Mouse (Mus musculus) forebrain, embryonic 13.5 days (tissue): ENCODE measurements at regions not wholly inside any gene's neighbourhood (a gene's known extent, or its start where the extent isn't known, plus 50 kb on each side); places are given as distances from the start of the nearest gene placed in this dataset.

Experiments used
- ATAC-seq: fragments of 200-750 bp; cut with Nextera tagmentation; 2 replicates; pipeline ENCODE4 v1.8.0; 2017
- H3K27ac ChIP-seq: fragments of 300-500 bp; sonication (generic); 2 replicates; pipeline ENCODE4 v1.5.1; 2015; ENCODE audit warnings: inconsistent platforms, mild to moderate bottlenecking, moderate library complexity
- H3K27me3 ChIP-seq: fragments of 300-500 bp; sonication (generic); 2 replicates; pipeline ENCODE4 v1.6.1; 2015; ENCODE audit warnings: mild to moderate bottlenecking, inconsistent platforms
- H3K36me3 ChIP-seq: fragments of 300-500 bp; sonication (generic); 2 replicates; pipeline ENCODE4 v1.6.1; 2015; ENCODE audit warnings: mild to moderate bottlenecking, inconsistent platforms; ENCODE audit not compliant: poor library complexity, severe bottlenecking
- H3K4me1 ChIP-seq: fragments of 300-500 bp; sonication (generic); 2 replicates; pipeline ENCODE4 v1.6.1; 2015; ENCODE audit warnings: inconsistent platforms
- H3K4me2 ChIP-seq: fragments of 300-500 bp; sonication (generic); 2 replicates; pipeline ENCODE4 v1.6.1; 2015; ENCODE audit warnings: inconsistent platforms, mild to moderate bottlenecking, moderate library complexity
- H3K4me3 ChIP-seq: fragments of 300-500 bp; sonication (generic); 2 replicates; pipeline ENCODE4 v1.5.1; 2015; ENCODE audit warnings: mild to moderate bottlenecking, inconsistent platforms
- H3K9ac ChIP-seq: fragments of 300-500 bp; sonication (generic); 2 replicates; pipeline ENCODE4 v1.6.1; 2015; ENCODE audit warnings: mild to moderate bottlenecking, inconsistent platforms
- H3K9me3 ChIP-seq: fragments of 300-500 bp; sonication (generic); replicated peaks from 2 replicates; pipeline ENCODE4 v1.6.1; 2016; ENCODE audit warnings: inconsistent platforms
- WGBS: fragments of 180-500 bp; shearing (Covaris S2); methylation state at CpG from one replicate; pipeline ENCODE4 v1.1.7; 2015; 5-methylcytosine and 5-hydroxymethylcytosine counted together

DNA sequence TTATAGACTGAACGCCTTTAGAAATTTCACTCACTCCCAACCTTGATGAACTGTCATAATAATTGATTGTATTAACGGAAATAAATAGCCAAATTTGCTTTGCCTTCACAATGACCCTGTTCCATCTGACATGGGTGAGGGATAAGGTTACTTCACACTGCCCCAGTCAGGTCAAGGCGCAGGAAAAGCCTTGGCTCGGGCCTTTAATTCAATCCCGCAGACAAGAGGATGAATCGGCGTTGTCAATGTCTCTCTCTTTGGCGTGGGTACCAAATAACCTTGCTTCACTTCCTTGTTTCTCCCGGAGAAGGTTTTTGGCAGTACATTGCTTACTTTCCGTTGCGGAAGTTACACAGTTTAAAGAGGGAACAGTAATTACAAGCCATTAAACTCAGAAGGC, 354.2 kb downstream of the Cps1 start:
- no peak for ATAC-seq
- no peaks in the 10 kb centered on the region for H3K4me1 ChIP-seq
- H3K9ac ChIP-seq = no peak overlapping the region
- no peak overlapping the region for H3K4me2 ChIP-seq
- H3K4me3 ChIP-seq = no peak overlapping the region
- H3K9me3 ChIP-seq = no peaks in the 10 kb centered on the region
- no peak overlapping the region for H3K27ac ChIP-seq
- H3K27me3 ChIP-seq = no peaks in the 10 kb centered on the region
- WGBS = 73% methylated on average over 11 of the region's 11 CpGs
- H3K36me3 ChIP-seq = no peaks in the 10 kb centered on the region

DNA sequence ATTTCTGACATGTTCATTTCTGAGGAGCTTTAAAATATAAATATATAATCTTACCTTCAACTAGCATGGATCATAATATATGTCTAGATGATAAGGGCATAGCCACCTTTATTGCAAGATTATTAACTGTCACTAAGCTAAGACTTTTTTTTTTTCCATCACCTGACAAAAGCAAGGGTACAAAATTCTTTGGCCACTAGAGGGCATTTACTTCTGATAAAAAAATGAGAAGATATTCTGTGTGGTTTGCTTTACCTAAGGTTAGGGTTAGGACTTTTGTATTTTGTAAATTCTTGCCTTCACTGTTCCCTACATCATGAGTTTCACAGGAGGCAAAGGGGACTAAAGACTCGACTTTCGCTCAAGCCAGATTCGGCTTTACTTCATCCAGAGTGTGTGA, 355.1 kb downstream of the Cps1 start:
- no peak overlapping the region for H3K4me3 ChIP-seq
- no peaks in the 10 kb centered on the region for H3K36me3 ChIP-seq
- H3K27me3 ChIP-seq = no peaks in the 10 kb centered on the region
- no peaks in the 10 kb centered on the region for H3K9me3 ChIP-seq
- 90% methylated on average over 3 of the region's 3 CpGs for WGBS
- no peak overlapping the region for H3K9ac ChIP-seq
- H3K27ac ChIP-seq = no peak overlapping the region
- no peaks in the 10 kb centered on the region for H3K4me1 ChIP-seq
- H3K4me2 ChIP-seq = no peak overlapping the region
- no peak for ATAC-seq

DNA sequence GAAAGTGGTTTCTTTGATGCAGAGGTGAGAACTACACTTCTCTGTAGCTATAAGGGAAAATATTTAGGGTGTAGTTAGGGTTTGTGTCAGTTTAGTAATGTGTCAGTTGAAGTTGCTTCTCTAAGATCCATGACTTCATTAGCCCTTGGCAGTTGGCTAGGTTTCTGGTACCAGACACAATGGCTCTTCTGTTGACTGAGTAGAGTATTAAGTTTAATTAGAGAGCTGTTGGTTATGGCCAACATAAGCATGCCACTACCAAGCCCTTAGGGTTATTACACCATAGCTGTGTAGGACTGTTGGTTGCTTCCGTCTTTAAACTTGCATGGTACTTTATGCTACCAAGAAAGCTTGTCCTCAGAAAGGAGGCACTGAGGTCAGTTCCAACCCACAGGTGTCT, 359.1 kb downstream of the Cps1 start:
- no peak overlapping the region for H3K4me2 ChIP-seq
- WGBS = 81% methylated on average over 1 of the region's 1 CpGs
- no peaks in the 10 kb centered on the region for H3K36me3 ChIP-seq
- H3K27me3 ChIP-seq = no peaks in the 10 kb centered on the region
- no peaks in the 10 kb centered on the region for H3K4me1 ChIP-seq
- no peaks in the 10 kb centered on the region for H3K9me3 ChIP-seq
- no peak overlapping the region for H3K27ac ChIP-seq
- ATAC-seq = no peak
- H3K4me3 ChIP-seq = no peak overlapping the region
- no peak overlapping the region for H3K9ac ChIP-seq

DNA sequence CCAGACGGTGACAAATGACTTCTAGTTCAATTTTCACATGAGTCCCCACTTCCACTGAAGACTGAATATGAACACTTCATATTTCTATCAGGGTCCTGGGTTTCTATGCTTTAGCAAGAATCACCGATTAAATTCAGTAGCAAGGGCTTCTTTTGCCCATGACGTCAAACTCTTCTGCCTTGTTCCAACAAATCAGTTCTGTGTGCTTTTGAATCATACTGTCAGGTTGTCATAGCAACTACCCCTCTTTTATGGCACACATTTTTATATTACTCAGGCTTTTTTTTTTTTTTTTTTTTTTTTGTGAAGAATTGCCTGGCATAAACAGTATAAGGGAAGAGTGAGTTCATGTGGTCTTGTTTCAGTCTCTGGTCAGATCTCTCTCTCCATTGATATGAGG, 381.3 kb downstream of the Cps1 start:
- Histone ChIP-seq H3K4me3 (no peak overlapping the region), H3K36me3 (no peaks in the 10 kb centered on the region), H3K4me1 (no peaks in the 10 kb centered on the region), H3K27me3 (no peaks in the 10 kb centered on the region), H3K27ac (no peak overlapping the region), H3K9ac (no peak overlapping the region), H3K9me3 (no peaks in the 10 kb centered on the region), H3K4me2 (no peak overlapping the region)
- 80% methylated on average over 3 of the region's 3 CpGs for WGBS
- ATAC-seq = no peak

DNA sequence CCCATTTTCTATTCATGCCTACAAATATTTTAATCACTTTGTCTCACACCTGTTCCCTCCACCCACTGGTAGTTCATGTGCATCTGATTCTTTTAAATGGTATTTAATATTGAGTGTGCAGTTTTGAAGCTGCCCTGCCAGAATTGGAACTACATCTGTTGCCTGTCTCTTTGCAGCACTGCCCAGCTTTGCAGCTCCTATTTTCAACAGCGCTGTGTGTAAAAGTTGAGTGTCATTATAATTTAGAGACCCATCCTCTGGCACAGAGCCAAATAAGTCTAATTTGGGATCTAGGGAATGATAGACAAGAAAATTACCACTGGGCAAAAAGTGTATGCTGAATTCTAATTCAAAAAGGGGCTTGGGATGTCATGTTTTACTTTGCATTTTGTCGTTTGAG, 382.9 kb downstream of the Cps1 start:
- Histone ChIP-seq H3K9ac (no peak overlapping the region), H3K9me3 (no peaks in the 10 kb centered on the region), H3K4me1 (no peaks in the 10 kb centered on the region), H3K4me3 (no peak overlapping the region), H3K27me3 (no peaks in the 10 kb centered on the region), H3K4me2 (no peak overlapping the region), H3K36me3 (no peaks in the 10 kb centered on the region), H3K27ac (no peak overlapping the region)
- no peak; the same call in 1 of the 2 replicates for ATAC-seq
- 69% methylated on average over 2 of the region's 2 CpGs for WGBS

DNA sequence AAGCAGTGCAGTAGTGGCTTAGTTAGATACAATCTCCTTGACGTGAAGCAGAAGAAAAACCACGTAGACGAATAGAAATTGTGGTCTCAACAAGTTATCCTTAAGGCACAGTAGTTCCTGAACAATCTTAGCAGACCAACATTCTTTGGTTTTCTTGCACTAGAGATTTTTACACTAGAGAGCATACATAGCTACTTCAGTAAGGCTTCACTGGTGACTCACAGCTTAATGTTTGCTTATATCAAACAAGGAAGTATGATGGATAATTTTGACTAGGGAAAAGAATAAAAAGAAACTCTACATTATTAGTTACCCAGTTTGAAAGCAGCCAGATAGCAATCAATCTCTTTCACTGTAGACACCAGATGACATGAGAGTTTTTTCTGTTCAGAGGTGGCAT, 395.5 kb downstream of the Cps1 start:
- no peak overlapping the region for H3K27ac ChIP-seq
- H3K4me3 ChIP-seq = no peak overlapping the region
- no peak overlapping the region for H3K4me2 ChIP-seq
- 87% methylated on average over 3 of the region's 3 CpGs for WGBS
- H3K9ac ChIP-seq = no peak overlapping the region
- H3K9me3 ChIP-seq = no peaks in the 10 kb centered on the region
- ATAC-seq = no peak
- H3K36me3 ChIP-seq = no peaks in the 10 kb centered on the region
- H3K27me3 ChIP-seq = no peaks in the 10 kb centered on the region
- H3K4me1 ChIP-seq = no peaks in the 10 kb centered on the region

DNA sequence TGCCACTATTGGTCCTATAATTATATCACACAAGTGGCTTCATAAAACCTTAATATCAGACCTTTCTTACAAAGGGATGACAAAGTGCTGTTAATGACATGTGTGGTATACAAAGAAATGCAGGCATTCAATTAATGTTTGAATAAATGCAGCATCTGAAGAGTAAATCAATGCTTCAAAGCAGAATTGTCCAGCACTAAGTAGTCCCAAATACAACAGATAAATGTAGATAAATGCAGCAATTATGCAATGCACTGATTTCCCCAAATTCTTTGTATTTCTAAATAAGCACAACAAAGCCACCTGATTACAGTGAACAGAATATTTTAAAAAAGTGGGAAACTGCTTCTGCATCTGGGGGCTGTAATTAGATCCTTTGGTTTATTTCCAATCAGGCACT, 435.9 kb downstream of the Cps1 start:
- Histone ChIP-seq H3K27me3 (no peaks in the 10 kb centered on the region), H3K4me1 (no peaks in the 10 kb centered on the region)
- ATAC-seq = peak; percentile 80; the same call in 1 of the 2 replicates

DNA sequence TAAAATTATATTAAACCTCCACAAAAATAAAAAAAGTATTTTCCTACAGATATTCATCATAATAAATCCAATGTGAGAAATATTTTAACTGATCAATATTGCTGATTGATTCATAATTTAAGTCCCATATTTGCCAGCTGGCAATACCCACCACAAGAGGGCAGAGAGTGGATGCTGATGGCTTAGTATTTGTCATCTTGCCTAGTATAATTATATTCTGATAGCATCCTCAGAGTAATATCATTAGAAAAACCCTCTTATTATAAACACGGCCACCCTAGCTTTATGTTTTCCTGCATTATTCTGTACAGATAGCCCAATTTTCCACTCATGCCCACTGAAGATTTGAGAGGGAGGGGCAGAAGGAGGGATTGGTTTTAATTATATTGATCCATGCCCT, 436.4 kb downstream of the Cps1 start:
- no peaks in the 10 kb centered on the region for H3K27me3 ChIP-seq
- no peaks in the 10 kb centered on the region for H3K36me3 ChIP-seq
- WGBS = 54% methylated on average over 1 of the region's 1 CpGs
- H3K4me1 ChIP-seq = no peaks in the 10 kb centered on the region
- no peaks in the 10 kb centered on the region for H3K9me3 ChIP-seq
- H3K9ac ChIP-seq = no peak overlapping the region
- H3K4me2 ChIP-seq = no peak overlapping the region
- peak; percentile 67; the same call in 1 of the 2 replicates for ATAC-seq
- no peak overlapping the region for H3K27ac ChIP-seq
- H3K4me3 ChIP-seq = no peak overlapping the region

More for the DNA sequence above, 435.9 kb downstream of the Cps1 start:
- Histone ChIP-seq H3K36me3 (no peaks in the 10 kb centered on the region), H3K4me2 (no peak overlapping the region), H3K9me3 (no peaks in the 10 kb centered on the region), H3K27ac (no peak overlapping the region), H3K4me3 (no peak overlapping the region), H3K9ac (no peak overlapping the region)

DNA sequence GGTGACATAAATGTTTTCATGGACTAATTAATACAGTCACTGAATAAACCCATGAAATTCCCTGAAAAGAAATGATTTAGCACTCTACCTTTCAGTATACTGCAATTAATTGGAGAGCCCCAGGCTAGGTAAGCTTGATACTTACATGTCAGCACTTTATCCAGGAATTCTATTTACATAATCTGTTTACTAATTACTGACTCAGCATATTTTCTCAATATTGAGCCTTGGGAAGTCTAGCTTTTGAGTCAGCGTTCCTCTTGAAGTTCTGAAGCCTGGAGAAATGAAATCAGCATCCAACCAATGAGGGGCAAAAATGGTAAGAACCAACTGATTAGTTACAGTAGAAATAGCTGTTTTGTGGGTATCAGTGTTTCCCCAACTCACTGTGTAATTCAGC, 448.8 kb downstream of the Cps1 start:
- 71% methylated on average over 1 of the region's 1 CpGs for WGBS
- Histone ChIP-seq H3K4me1 (no peaks in the 10 kb centered on the region), H3K4me2 (no peak overlapping the region), H3K9me3 (no peaks in the 10 kb centered on the region), H3K27ac (no peak overlapping the region), H3K27me3 (no peaks in the 10 kb centered on the region), H3K9ac (no peak overlapping the region), H3K4me3 (no peak overlapping the region), H3K36me3 (no peaks in the 10 kb centered on the region)
- no peak for ATAC-seq

DNA sequence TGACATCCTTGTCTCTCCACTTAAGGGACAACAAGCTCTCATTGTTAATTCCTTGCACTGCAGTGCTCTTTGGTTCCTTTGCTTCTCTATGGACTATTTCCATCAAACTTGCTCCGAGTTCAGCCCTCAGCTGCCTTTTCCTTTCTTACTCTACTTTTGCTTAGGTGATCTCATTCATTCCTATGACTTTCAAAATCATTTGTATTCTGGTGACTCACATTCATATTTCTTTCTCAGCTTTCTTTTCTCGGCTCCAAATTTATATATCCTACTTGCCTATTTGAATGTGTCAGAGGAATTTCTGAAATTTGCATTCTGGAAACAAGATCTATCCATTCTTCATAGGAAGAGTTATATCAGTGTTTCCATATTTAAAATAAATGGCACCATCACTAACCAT, 456.9 kb downstream of the Cps1 start:
- Histone ChIP-seq H3K4me3 (no peak overlapping the region), H3K27ac (no peak overlapping the region), H3K36me3 (no peaks in the 10 kb centered on the region), H3K4me2 (no peak overlapping the region), H3K27me3 (no peaks in the 10 kb centered on the region), H3K4me1 (no peaks in the 10 kb centered on the region), H3K9me3 (no peaks in the 10 kb centered on the region), H3K9ac (no peak overlapping the region)
- 91% methylated on average over 2 of the region's 2 CpGs for WGBS
- ATAC-seq = no peak
